Mouse (Mus musculus): Measurements from ENCODE around the gene 1520401A03Rik. TPM values are rescaled to one million over a fixed set of nuclear protein-coding genes. Genes with fewer than 3 reads are reported as not detected.

The 1520401A03Rik gene
- polyA plus RNA-seq, 1 experiment, result 0.40 TPM

GRCm38 (mm10) chr17:23744651-23745050, 22.1 kb upstream of the 1520401A03Rik start:
- H3K4me3 ChIP-seq, result no peak overlapping the region
- peaks cover 38% of the 10 kb centered on the region for H3K27me3 ChIP-seq (ENCODE audit: control insufficient read depth, insufficient read depth, insufficient read length)
- no peak overlapping the region for H3K4me2 ChIP-seq (ENCODE audit: low read depth)
- H3K79me2 ChIP-seq (ENCODE audit: control insufficient read depth, insufficient read depth), result no peaks in the 10 kb centered on the region
- H3ac ChIP-seq (ENCODE audit: control insufficient read depth, insufficient read length), result no peak overlapping the region
- TF ChIP-seq REST (IDR thresholded peaks at IDR 0.05; ENCODE audit: insufficient read depth, insufficient read length) (no peak), MAX (IDR thresholded peaks at IDR 0.05; ENCODE audit: low read depth) (no peak), SRF (IDR thresholded peaks at IDR 0.05; ENCODE audit: control insufficient read depth, insufficient read length, low read depth) (no peak), MYOD1 (IDR thresholded peaks at IDR 0.05; ENCODE audit: control insufficient read depth in 1 of 3, insufficient read length in 2 of 3, low read depth in 2 of 3) (no peak), CEBPB (IDR thresholded peaks at IDR 0.05; ENCODE audit: insufficient read depth, poor library complexity, severe bottlenecking) (no peak), USF1 (IDR thresholded peaks at IDR 0.05; ENCODE audit: low read depth) (no peak), TCF12 (IDR thresholded peaks at IDR 0.05; ENCODE audit: insufficient read depth, poor library complexity, severe bottlenecking) (no peak), POLR2AphosphoS2 (IDR thresholded peaks at IDR 0.05; ENCODE audit: insufficient read length, low read depth) (no peak), TCF3 (IDR thresholded peaks at IDR 0.05; ENCODE audit: insufficient read length, low read depth) (no peak), MYOG (IDR thresholded peaks at IDR 0.05; ENCODE audit: control insufficient read depth in 1 of 3, insufficient read depth in 1 of 3, insufficient read length in 2 of 3, low read depth in 2 of 3) (no peak)
- H3K36me3 ChIP-seq (ENCODE audit: control insufficient read depth, insufficient read depth), result no peaks in the 10 kb centered on the region

GRCm38 (mm10) chr17:23744076-23744475, 21.5 kb upstream of the 1520401A03Rik start:
- Histone ChIP-seq H3K36me3 (ENCODE audit: control insufficient read depth, insufficient read depth) (no peaks in the 10 kb centered on the region), H3K4me3 (no peak overlapping the region), H3K79me2 (ENCODE audit: control insufficient read depth, insufficient read depth) (no peaks in the 10 kb centered on the region), H3ac (ENCODE audit: control insufficient read depth, insufficient read length) (no peak overlapping the region), H3K27me3 (ENCODE audit: control insufficient read depth, insufficient read depth, insufficient read length) (peaks cover 38% of the 10 kb centered on the region), H3K4me2 (ENCODE audit: low read depth) (no peak overlapping the region)
- TF ChIP-seq POLR2A (IDR thresholded peaks at IDR 0.05; ENCODE audit: insufficient read length, low read depth) (no peak), POLR2AphosphoS2 (IDR thresholded peaks at IDR 0.05; ENCODE audit: insufficient read length, low read depth) (no peak), CEBPB (IDR thresholded peaks at IDR 0.05; ENCODE audit: insufficient read depth, poor library complexity, severe bottlenecking) (no peak), USF1 (IDR thresholded peaks at IDR 0.05; ENCODE audit: low read depth) (no peak), TCF3 (IDR thresholded peaks at IDR 0.05; ENCODE audit: insufficient read length, low read depth) (no peak), MYOG (IDR thresholded peaks at IDR 0.05; ENCODE audit: control insufficient read depth in 1 of 3, insufficient read depth in 1 of 3, insufficient read length in 2 of 3, low read depth in 2 of 3) (no peak), REST (IDR thresholded peaks at IDR 0.05; ENCODE audit: insufficient read depth, insufficient read length) (no peak), TCF12 (IDR thresholded peaks at IDR 0.05; ENCODE audit: insufficient read depth, poor library complexity, severe bottlenecking) (no peak), SRF (IDR thresholded peaks at IDR 0.05; ENCODE audit: control insufficient read depth, insufficient read length, low read depth) (no peak), E2F4 (IDR thresholded peaks at IDR 0.05; ENCODE audit: insufficient read depth) (no peak), MYOD1 (IDR thresholded peaks at IDR 0.05; ENCODE audit: control insufficient read depth in 1 of 3, insufficient read length in 2 of 3, low read depth in 2 of 3) (no peak), MAX (IDR thresholded peaks at IDR 0.05; ENCODE audit: low read depth) (no peak)

- no peak overlapping the region for H3K4me3 ChIP-seq
- H3K36me3 ChIP-seq (ENCODE audit: control insufficient read depth, insufficient read depth), result no peaks in the 10 kb centered on the region
- TF ChIP-seq SRF (IDR thresholded peaks at IDR 0.05; ENCODE audit: control insufficient read depth, insufficient read length, low read depth), result no peak
- TF ChIP-seq TCF12 (IDR thresholded peaks at IDR 0.05; ENCODE audit: insufficient read depth, poor library complexity, severe bottlenecking), result no peak
- no peak for TF ChIP-seq USF1 (IDR thresholded peaks at IDR 0.05; ENCODE audit: low read depth)
- TF ChIP-seq REST (IDR thresholded peaks at IDR 0.05; ENCODE audit: insufficient read depth, insufficient read length), result no peak
- TF ChIP-seq MAX (IDR thresholded peaks at IDR 0.05; ENCODE audit: low read depth), result no peak
- TF ChIP-seq MYOG (IDR thresholded peaks at IDR 0.05; ENCODE audit: control insufficient read depth in 1 of 3, insufficient read depth in 1 of 3, insufficient read length in 2 of 3, low read depth in 2 of 3), result no peak
- TF ChIP-seq MYOD1 (IDR thresholded peaks at IDR 0.05; ENCODE audit: control insufficient read depth in 1 of 3, insufficient read length in 2 of 3, low read depth in 2 of 3), result no peak
- no peak for TF ChIP-seq CEBPB (IDR thresholded peaks at IDR 0.05; ENCODE audit: insufficient read depth, poor library complexity, severe bottlenecking)
- no peaks in the 10 kb centered on the region for H3K79me2 ChIP-seq (ENCODE audit: control insufficient read depth, insufficient read depth)
- no peak overlapping the region for H3K4me2 ChIP-seq (ENCODE audit: low read depth)
- no peak overlapping the region for H3ac ChIP-seq (ENCODE audit: control insufficient read depth, insufficient read length)
- peaks cover 38% of the 10 kb centered on the region for H3K27me3 ChIP-seq (ENCODE audit: control insufficient read depth, insufficient read depth, insufficient read length)
Observed at GRCm38 (mm10) chr17:23742941-23743340, 20.4 kb upstream of the 1520401A03Rik start.

GRCm38 (mm10) chr17:23742210-23742793, 19.7 kb upstream of the 1520401A03Rik start:
- Histone ChIP-seq H3K79me2 (ENCODE audit: control insufficient read depth, insufficient read depth) (no peaks in the 10 kb centered on the region), H3K36me3 (ENCODE audit: control insufficient read depth, insufficient read depth) (no peaks in the 10 kb centered on the region), H3K4me3 (no peak overlapping the region), H3K27me3 (ENCODE audit: control insufficient read depth, insufficient read depth, insufficient read length) (peaks cover 38% of the 10 kb centered on the region), H3K4me2 (ENCODE audit: low read depth) (no peak overlapping the region), H3ac (ENCODE audit: control insufficient read depth, insufficient read length) (no peak overlapping the region)
- no peak for TF ChIP-seq TCF12 (IDR thresholded peaks at IDR 0.05; ENCODE audit: insufficient read depth, poor library complexity, severe bottlenecking)
- TF ChIP-seq POLR2A (IDR thresholded peaks at IDR 0.05; ENCODE audit: insufficient read length, low read depth), result no peak
- TF ChIP-seq MYOD1 (IDR thresholded peaks at IDR 0.05; ENCODE audit: control insufficient read depth in 1 of 3, insufficient read length in 2 of 3, low read depth in 2 of 3), result no peak
- no peak for TF ChIP-seq SRF (IDR thresholded peaks at IDR 0.05; ENCODE audit: control insufficient read depth, insufficient read length, low read depth)
- no peak for TF ChIP-seq USF1 (IDR thresholded peaks at IDR 0.05; ENCODE audit: low read depth)
- TF ChIP-seq POLR2AphosphoS2 (IDR thresholded peaks at IDR 0.05; ENCODE audit: insufficient read length, low read depth), result no peak
- TF ChIP-seq REST (IDR thresholded peaks at IDR 0.05; ENCODE audit: insufficient read depth, insufficient read length), result no peak
- no peak for TF ChIP-seq MYOG (IDR thresholded peaks at IDR 0.05; ENCODE audit: control insufficient read depth in 1 of 3, insufficient read depth in 1 of 3, insufficient read length in 2 of 3, low read depth in 2 of 3)
- TF ChIP-seq MAX (IDR thresholded peaks at IDR 0.05; ENCODE audit: low read depth), result no peak
- no peak for TF ChIP-seq CEBPB (IDR thresholded peaks at IDR 0.05; ENCODE audit: insufficient read depth, poor library complexity, severe bottlenecking)
- TF ChIP-seq E2F4 (IDR thresholded peaks at IDR 0.05; ENCODE audit: insufficient read depth), result no peak
- TF ChIP-seq TCF3 (IDR thresholded peaks at IDR 0.05; ENCODE audit: insufficient read length, low read depth), result no peak
